Mouse (Mus musculus) forebrain, embryonic 14.5 days (tissue): ENCODE data around the gene Klrb1f. TPM values are rescaled to one million over a fixed set of nuclear protein-coding genes. Genes with fewer than 3 reads are reported as not detected.
A peak's percentile ranks its signal among the peaks of the same experiment; 100 is the strongest.

Experiments used
- ATAC-seq: fragments of 200-750 bp; cut with Nextera tagmentation; 2 replicates; pipeline ENCODE4 v1.8.0; 2017; ENCODE audit warnings: mild to moderate bottlenecking, moderate library complexity
- DNase-seq: peaks from one replicate; pipeline ENCODE4 v3.0.0-alpha.2; 2015; ENCODE audit warnings: low spot score
- H3K27ac ChIP-seq: fragments of 300-500 bp; sonication (generic); 2 replicates; pipeline ENCODE4 v1.5.1; 2014; ENCODE audit warnings: low read depth, mild to moderate bottlenecking, control low read depth, low read length, moderate library complexity
- H3K27me3 ChIP-seq: fragments of 300-500 bp; sonication (generic); replicated peaks from 2 replicates; pipeline ENCODE4 v1.6.1; 2014; ENCODE audit warnings: low read length, control low read depth, mixed read lengths; ENCODE audit not compliant: control insufficient read depth, insufficient read depth
- H3K36me3 ChIP-seq: fragments of 300-500 bp; sonication (generic); 2 replicates; pipeline ENCODE4 v1.6.1; 2014; ENCODE audit warnings: low read length, control low read depth; ENCODE audit not compliant: control insufficient read depth, insufficient read depth
- H3K4me1 ChIP-seq: fragments of 300-500 bp; sonication (generic); 2 replicates; pipeline ENCODE4 v1.6.1; 2014; ENCODE audit warnings: antibody characterized with exemption, low read length, control low read depth; ENCODE audit not compliant: control insufficient read depth, insufficient read depth
- H3K4me2 ChIP-seq: fragments of 300-500 bp; sonication (generic); 2 replicates; pipeline ENCODE4 v1.6.1; 2014; ENCODE audit warnings: mild to moderate bottlenecking, control low read depth, low read length
- H3K4me3 ChIP-seq: fragments of 300-500 bp; sonication (generic); 2 replicates; pipeline ENCODE4 v1.5.1; 2014; ENCODE audit warnings: low read depth, low read length, control low read depth
- H3K9ac ChIP-seq: fragments of 300-500 bp; sonication (generic); 2 replicates; pipeline ENCODE4 v1.6.1; 2014; ENCODE audit warnings: mild to moderate bottlenecking, low read length, control low read depth, moderate library complexity
- H3K9me3 ChIP-seq: fragments of 300-500 bp; sonication (generic); replicated peaks from 2 replicates; pipeline ENCODE4 v1.6.1; 2016; ENCODE audit warnings: low read length, control low read depth, mixed read lengths; ENCODE audit not compliant: control insufficient read depth
- WGBS: fragments of 180-500 bp; shearing (Covaris S2); extraction: QIAGEN DNeasy Blood & Tissue Kit; methylation state at CpG from one replicate; pipeline ENCODE4 v1.1.7; 2014; 5-methylcytosine and 5-hydroxymethylcytosine counted together
- polyA plus RNA-seq: library from polyadenylated mRNA; unstranded; fragments of >200 nt; fragmentation: Nextera tagmentation; extraction: Ambion mirVana; gene quantifications from 2 replicates; pipeline ENCODE4 v1.2.1, GENCODE M21; 2014

Klrb1f gene
- polyA plus RNA-seq, 1 experiment from 2014 or later, result 0.15 TPM

DNA sequence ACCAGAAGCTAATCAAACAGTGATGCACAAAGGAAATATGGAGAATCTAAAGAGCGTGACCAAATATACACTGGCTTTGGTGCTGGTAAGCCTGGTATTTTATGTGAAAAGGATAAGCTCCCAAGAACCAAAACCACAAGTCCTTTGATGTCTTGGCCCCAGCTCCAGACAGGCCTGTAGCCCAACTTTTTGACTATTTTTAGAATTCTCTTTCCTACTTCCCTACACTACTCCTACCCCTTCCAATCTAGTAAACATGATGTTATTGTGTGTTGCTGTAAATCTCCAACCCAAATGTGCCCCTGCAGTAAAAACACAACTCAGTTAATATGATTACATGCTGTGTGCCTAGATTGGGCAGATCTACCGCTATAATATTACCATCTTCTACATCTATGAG, 4.2 kb upstream of the Klrb1f start:
- Histone ChIP-seq H3K4me2 (no peak overlapping the region), H3K9ac (no peak overlapping the region), H3K36me3 (no peaks in the 10 kb centered on the region), H3K27ac (no peak overlapping the region), H3K27me3 (no peaks in the 10 kb centered on the region), H3K4me3 (no peak overlapping the region), H3K4me1 (no peaks in the 10 kb centered on the region), H3K9me3 (no peaks in the 10 kb centered on the region)
- WGBS, result 90% methylated on average over 2 of the region's 2 CpGs
- DNase-seq (no peak), ATAC-seq (no peak)

DNA sequence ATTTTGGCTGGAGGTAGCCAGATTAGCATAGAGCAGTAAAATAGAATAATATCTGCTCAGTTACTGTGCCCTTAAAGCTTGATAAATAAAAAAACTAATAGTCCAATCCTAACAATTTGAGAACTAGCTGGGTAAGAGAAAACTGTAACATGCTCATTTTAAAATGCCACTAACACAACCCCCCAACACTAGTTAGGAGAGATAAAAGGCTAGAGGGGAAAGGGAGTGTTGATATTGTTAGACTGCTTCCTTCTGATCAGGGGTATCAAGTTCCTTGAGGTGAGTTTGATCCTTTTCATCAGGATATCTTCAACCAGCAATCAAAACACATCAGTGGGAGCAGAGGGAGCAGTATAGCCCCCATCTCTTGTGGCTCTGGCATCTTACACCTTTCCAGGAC, 3.2 kb upstream of the Klrb1f start:
- Histone ChIP-seq H3K9ac (no peak overlapping the region), H3K36me3 (no peaks in the 10 kb centered on the region), H3K27me3 (no peaks in the 10 kb centered on the region), H3K9me3 (no peaks in the 10 kb centered on the region), H3K4me3 (no peak overlapping the region), H3K27ac (no peak overlapping the region), H3K4me1 (no peaks in the 10 kb centered on the region), H3K4me2 (no peak overlapping the region)
- ATAC-seq (no peak), DNase-seq (no peak)

GRCm38 (mm10) chr6:129048381-129048780, 2.7 kb downstream of the Klrb1f start:
- Histone ChIP-seq H3K4me2 (no peak overlapping the region), H3K27me3 (no peaks in the 10 kb centered on the region), H3K9me3 (no peaks in the 10 kb centered on the region), H3K27ac (no peak overlapping the region), H3K4me1 (no peaks in the 10 kb centered on the region), H3K36me3 (no peaks in the 10 kb centered on the region), H3K4me3 (no peak overlapping the region), H3K9ac (no peak overlapping the region)
- no peak for DNase-seq
- WGBS, result 41% methylated on average over 4 of the region's 4 CpGs
- no peak for ATAC-seq

- 3% methylated on average over 13 of the region's 13 CpGs for WGBS
- Histone ChIP-seq H3K4me2 (peak overlapping the region; percentile 55), H3K27ac (no peak overlapping the region), H3K4me3 (peak overlapping the region; percentile 32), H3K4me1 (no peaks in the 10 kb centered on the region), H3K27me3 (no peaks in the 10 kb centered on the region), H3K36me3 (no peaks in the 10 kb centered on the region), H3K9ac (peak overlapping the region; percentile 61), H3K9me3 (no peaks in the 10 kb centered on the region)
- ATAC-seq (peak; percentile 89), DNase-seq (peak; percentile 52)
Observed at GRCm38 (mm10) chr6:129048857-129049473, 3.3 kb downstream of the Klrb1f start.

- Histone ChIP-seq H3K9me3 (no peaks in the 10 kb centered on the region), H3K4me3 (peak overlapping the region; percentile 18; the same call in 1 of the 2 replicates), H3K4me1 (no peaks in the 10 kb centered on the region), H3K27me3 (no peaks in the 10 kb centered on the region), H3K36me3 (no peaks in the 10 kb centered on the region), H3K27ac (no peak overlapping the region), H3K4me2 (peak overlapping the region; percentile 42), H3K9ac (no peak overlapping the region)
- DNase-seq, result peak; percentile 25
- peak; percentile 50; the same call in 1 of the 2 replicates for ATAC-seq
- 2% methylated on average over 8 of the region's 8 CpGs for WGBS
Observed at GRCm38 (mm10) chr6:129049596-129050251, 4.0 kb downstream of the Klrb1f start.

- no peaks in the 10 kb centered on the region for H3K36me3 ChIP-seq
- DNase-seq, result no peak
- H3K27me3 ChIP-seq, result no peaks in the 10 kb centered on the region
- H3K9ac ChIP-seq, result no peak overlapping the region
- H3K4me2 ChIP-seq, result no peak overlapping the region
- H3K4me1 ChIP-seq, result no peaks in the 10 kb centered on the region
- no peak overlapping the region for H3K27ac ChIP-seq
- H3K9me3 ChIP-seq, result no peaks in the 10 kb centered on the region
- 85% methylated on average over 3 of the region's 3 CpGs for WGBS
- ATAC-seq, result no peak
- no peak overlapping the region for H3K4me3 ChIP-seq
Observed at GRCm38 (mm10) chr6:129051086-129051485, 5.4 kb downstream of the Klrb1f start.

- Histone ChIP-seq H3K9ac (no peak overlapping the region), H3K27me3 (no peaks in the 10 kb centered on the region), H3K4me1 (no peaks in the 10 kb centered on the region), H3K9me3 (no peaks in the 10 kb centered on the region), H3K4me2 (no peak overlapping the region), H3K36me3 (no peaks in the 10 kb centered on the region), H3K4me3 (no peak overlapping the region), H3K27ac (no peak overlapping the region)
- no peak for DNase-seq
- ATAC-seq, result no peak
- WGBS, result 88% methylated on average over 5 of the region's 5 CpGs
Observed at GRCm38 (mm10) chr6:129051731-129052130, 6.0 kb downstream of the Klrb1f start.

GRCm38 (mm10) chr6:129056237-129056636, 10.5 kb downstream of the Klrb1f start:
- no peak overlapping the region for H3K4me2 ChIP-seq
- no peak overlapping the region for H3K9ac ChIP-seq
- H3K4me3 ChIP-seq, result no peak overlapping the region
- WGBS, result 91% methylated on average over 3 of the region's 3 CpGs
- no peaks in the 10 kb centered on the region for H3K36me3 ChIP-seq
- no peaks in the 10 kb centered on the region for H3K4me1 ChIP-seq
- no peak for DNase-seq
- H3K27ac ChIP-seq, result no peak overlapping the region
- H3K27me3 ChIP-seq, result no peaks in the 10 kb centered on the region
- H3K9me3 ChIP-seq, result no peaks in the 10 kb centered on the region
- no peak for ATAC-seq

DNA sequence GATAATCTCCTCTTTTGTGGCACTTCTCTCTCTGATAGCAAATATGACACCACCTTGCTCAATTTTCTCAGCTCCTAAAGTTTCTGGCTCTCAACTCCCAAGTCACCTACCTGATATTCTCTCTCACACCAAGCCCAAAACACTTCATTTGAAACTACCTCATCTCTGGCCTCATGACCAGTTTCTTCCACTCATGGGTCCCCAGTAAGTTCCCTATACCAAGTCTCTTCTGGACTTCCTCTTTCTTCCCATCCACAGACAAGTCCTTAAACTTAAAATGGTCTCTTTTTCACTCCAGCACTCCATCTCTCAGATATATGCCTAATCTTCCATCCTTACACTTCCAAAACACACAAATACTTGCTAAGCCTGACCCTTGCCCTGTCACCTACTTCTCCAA, 12.3 kb downstream of the Klrb1f start:
- Histone ChIP-seq H3K4me1 (no peaks in the 10 kb centered on the region), H3K27me3 (no peaks in the 10 kb centered on the region), H3K9ac (no peak overlapping the region), H3K36me3 (no peaks in the 10 kb centered on the region), H3K4me2 (no peak overlapping the region), H3K4me3 (no peak overlapping the region), H3K27ac (no peak overlapping the region), H3K9me3 (no peaks in the 10 kb centered on the region)
- DNase-seq (no peak), ATAC-seq (no peak)
